Mouse (Mus musculus): ENCODE measurements around the gene Flt1.

The Flt1 gene

GRCm38 (mm10) chr5:147725831-147726700 is at the start of gene Flt1:
Gene Flt1 (minus strand): TSS chr5:147726011.
- DNase-seq (ENCODE audit: low spot score): no peak

- no peak for DNase-seq (ENCODE audit: low spot score)
Observed at GRCm38 (mm10) chr5:147775222-147775621, 49.4 kb upstream of the Flt1 start.

- DNase-seq (ENCODE audit: low spot score): no peak
Observed at GRCm38 (mm10) chr5:147769918-147770317, 44.1 kb upstream of the Flt1 start.

GRCm38 (mm10) chr5:147764061-147764460 is 38.2 kb upstream of the Flt1 start:
- DNase-seq (ENCODE audit: low spot score): no peak

- DNase-seq (ENCODE audit: low spot score): no peak
Observed at GRCm38 (mm10) chr5:147761984-147762383, 36.2 kb upstream of the Flt1 start.

GRCm38 (mm10) chr5:147761275-147761674 is 35.5 kb upstream of the Flt1 start:
- no peak for DNase-seq (ENCODE audit: low spot score)

GRCm38 (mm10) chr5:147758640-147759319 is 33.0 kb upstream of the Flt1 start:
- DNase-seq (ENCODE audit: low spot score): no peak

- no peak for DNase-seq (ENCODE audit: low spot score)
Observed at GRCm38 (mm10) chr5:147757832-147758587, 32.2 kb upstream of the Flt1 start.

GRCm38 (mm10) chr5:147752914-147753341 is 27.1 kb upstream of the Flt1 start:
- no peak for DNase-seq (ENCODE audit: low spot score)

- no peak for DNase-seq (ENCODE audit: low spot score)
Observed at GRCm38 (mm10) chr5:147751673-147752130, 25.9 kb upstream of the Flt1 start.

- no peak for DNase-seq (ENCODE audit: low spot score)
Observed at GRCm38 (mm10) chr5:147749972-147750371, 24.2 kb upstream of the Flt1 start.

GRCm38 (mm10) chr5:147748081-147748581 is 22.3 kb upstream of the Flt1 start:
- no peak for DNase-seq (ENCODE audit: low spot score)

- DNase-seq (ENCODE audit: low spot score): no peak
Observed at GRCm38 (mm10) chr5:147744900-147745653, 19.3 kb upstream of the Flt1 start.

- no peak for DNase-seq (ENCODE audit: low spot score)
Observed at GRCm38 (mm10) chr5:147742468-147743111, 16.8 kb upstream of the Flt1 start.

- no peak for DNase-seq (ENCODE audit: low spot score)
Observed at GRCm38 (mm10) chr5:147736766-147737280, 11.0 kb upstream of the Flt1 start.

- no peak for DNase-seq (ENCODE audit: low spot score)
Observed at GRCm38 (mm10) chr5:147733682-147734081, 7.9 kb upstream of the Flt1 start.

GRCm38 (mm10) chr5:147732926-147733325 is 7.1 kb upstream of the Flt1 start:
- no peak for DNase-seq (ENCODE audit: low spot score)

GRCm38 (mm10) chr5:147727481-147727880 is 1.7 kb upstream of the Flt1 start:
- DNase-seq (ENCODE audit: low spot score): no peak

- DNase-seq (ENCODE audit: low spot score): no peak
Observed at GRCm38 (mm10) chr5:147726701-147727393, 1.0 kb upstream of the Flt1 start.
